Mouse (Mus musculus) lung, embryonic 16.5 days (tissue): Measurements from ENCODE around the gene Ebf1. TPM values are rescaled to one million over a fixed set of nuclear protein-coding genes. Genes with fewer than 3 reads are reported as not detected.

Experiments
- ATAC-seq: fragments of 200-750 bp; cut with Nextera tagmentation; 2 replicates; pipeline ENCODE4 v1.8.0; 2017; ENCODE audit warnings: low read depth, mild to moderate bottlenecking, moderate library complexity
- H3K27ac ChIP-seq: fragments of 300-500 bp; sonication (generic); 2 replicates; pipeline ENCODE4 v1.5.1; 2014; ENCODE audit warnings: mild to moderate bottlenecking, control low read depth, low read length
- H3K27me3 ChIP-seq: fragments of 300-500 bp; sonication (generic); 2 replicates; pipeline ENCODE4 v1.6.1; 2014; ENCODE audit warnings: low read depth, low read length, mixed read lengths; ENCODE audit not compliant: control insufficient read depth, insufficient read depth
- H3K36me3 ChIP-seq: fragments of 300-500 bp; sonication (generic); 2 replicates; pipeline ENCODE4 v1.6.1; 2014; ENCODE audit warnings: low read length; ENCODE audit not compliant: control insufficient read depth, insufficient read depth
- H3K4me1 ChIP-seq: fragments of 300-500 bp; sonication (generic); replicated peaks from 2 replicates; pipeline ENCODE4 v1.6.1; 2014; ENCODE audit warnings: low read length, mixed read lengths; ENCODE audit not compliant: control insufficient read depth, insufficient read depth
- H3K4me2 ChIP-seq: fragments of 300-500 bp; sonication (generic); 2 replicates; pipeline ENCODE4 v1.6.1; 2014; ENCODE audit warnings: low read depth, low read length, control low read depth
- H3K4me3 ChIP-seq: fragments of 300-500 bp; sonication (generic); 2 replicates; pipeline ENCODE4 v1.5.1; 2014; ENCODE audit warnings: mild to moderate bottlenecking, low read length, control low read depth
- H3K9ac ChIP-seq: fragments of 300-500 bp; sonication (generic); 2 replicates; pipeline ENCODE4 v1.6.1; 2014; ENCODE audit warnings: low read length, control low read depth
- H3K9me3 ChIP-seq: fragments of 300-500 bp; sonication (generic); 2 replicates; pipeline ENCODE4 v1.6.1; 2016; ENCODE audit warnings: low read length; ENCODE audit not compliant: control insufficient read depth
- WGBS: fragments of 180-500 bp; shearing (Covaris S2); extraction: QIAGEN DNeasy Blood & Tissue Kit; methylation state at CpG from one replicate; pipeline ENCODE4 v1.1.7; 2014; 5-methylcytosine and 5-hydroxymethylcytosine counted together
- polyA plus RNA-seq: library from polyadenylated mRNA; unstranded; fragments of >200 nt; fragmentation: Nextera tagmentation; extraction: Ambion mirVana; gene quantifications from 2 replicates; pipeline ENCODE4 v1.2.1, GENCODE M21; 2015

The Ebf1 gene
- polyA plus RNA-seq, 1 experiment from 2014 or later: 12.8 TPM

DNA sequence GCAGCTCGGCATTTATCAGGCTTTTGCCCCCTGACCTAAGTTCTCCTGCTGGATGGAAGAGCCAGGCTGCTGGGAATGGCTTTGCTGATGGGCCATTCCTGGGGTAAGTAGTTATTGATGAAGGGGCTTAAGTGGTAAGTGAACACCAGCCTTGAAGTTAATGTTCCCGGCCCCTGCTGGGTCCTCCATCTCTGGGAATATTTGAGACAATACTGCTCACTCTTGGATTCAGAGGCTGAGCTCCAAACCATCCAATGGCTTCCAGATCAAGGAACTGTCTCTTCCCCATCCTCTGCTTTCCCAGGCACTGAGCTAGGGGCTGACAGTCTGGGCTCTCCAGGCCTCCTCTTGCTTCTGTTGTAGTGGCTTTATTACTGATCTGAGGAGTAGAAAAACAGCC lies 116.2 kb downstream of the Ebf1 start:
- Histone ChIP-seq H3K27ac (no peak overlapping the region), H3K9ac (no peak overlapping the region), H3K9me3 (no peaks in the 10 kb centered on the region), H3K27me3 (no peaks in the 10 kb centered on the region), H3K36me3 (no peaks in the 10 kb centered on the region), H3K4me1 (no peaks in the 10 kb centered on the region), H3K4me2 (no peak overlapping the region), H3K4me3 (no peak overlapping the region)
- ATAC-seq: no peak
- WGBS: 51% methylated on average over 2 of the region's 2 CpGs

DNA sequence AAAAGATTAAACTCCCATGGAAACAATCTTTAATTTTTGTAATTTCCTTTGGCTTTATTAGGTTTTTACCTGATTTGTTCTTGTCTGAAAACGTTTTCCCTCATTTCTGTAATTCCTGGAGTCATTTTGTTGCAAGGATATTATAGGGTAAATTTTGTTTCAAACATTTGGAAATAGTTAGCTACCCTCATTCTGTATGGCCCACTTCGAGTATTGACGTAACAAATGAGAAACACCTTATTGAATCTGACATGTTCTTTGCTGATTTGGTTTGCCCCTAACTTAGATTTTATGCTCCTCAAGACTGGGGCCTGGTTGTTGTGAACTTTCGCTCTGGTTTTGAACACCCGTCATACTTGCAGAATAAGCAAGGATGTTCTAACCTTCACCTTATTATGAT lies 120.9 kb downstream of the Ebf1 start:
- Histone ChIP-seq H3K4me2 (no peak overlapping the region), H3K4me3 (no peak overlapping the region), H3K9ac (no peak overlapping the region), H3K36me3 (no peaks in the 10 kb centered on the region), H3K27ac (no peak overlapping the region), H3K9me3 (no peaks in the 10 kb centered on the region), H3K4me1 (peaks cover 5% of the 10 kb centered on the region; the same call in 1 of the 2 replicates), H3K27me3 (peaks cover 6% of the 10 kb centered on the region)
- 82% methylated on average over 5 of the region's 5 CpGs for WGBS
- no peak for ATAC-seq

DNA sequence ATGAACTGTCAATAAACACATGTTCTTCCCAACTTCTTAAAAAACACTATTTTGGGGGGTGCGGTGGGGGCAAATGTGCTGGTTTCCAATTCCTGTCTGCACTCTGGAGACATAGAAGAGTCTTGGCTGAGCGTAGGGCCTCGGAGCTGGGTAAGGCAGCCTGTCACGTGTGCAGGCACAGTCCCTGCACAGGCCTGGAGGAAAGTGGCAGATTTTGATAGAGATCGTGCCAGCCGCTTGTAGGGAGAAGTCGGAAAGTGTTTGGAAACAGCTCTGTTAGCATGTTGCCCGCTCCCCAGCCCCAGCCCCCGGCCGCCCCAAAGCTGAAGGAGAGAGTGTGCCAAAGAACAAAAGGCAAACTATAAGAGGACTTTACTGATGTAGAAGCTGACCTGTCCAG lies 121.7 kb downstream of the Ebf1 start:
- Histone ChIP-seq H3K4me3 (no peak overlapping the region), H3K27me3 (peaks cover 6% of the 10 kb centered on the region), H3K4me2 (no peak overlapping the region), H3K9ac (no peak overlapping the region), H3K27ac (no peak overlapping the region), H3K36me3 (no peaks in the 10 kb centered on the region), H3K9me3 (no peaks in the 10 kb centered on the region), H3K4me1 (peaks cover 5% of the 10 kb centered on the region; the same call in 1 of the 2 replicates)
- 28% methylated on average over 10 of the region's 10 CpGs for WGBS
- ATAC-seq: 0 out of 2 replicates have a peak, but pooled peaks have one; percentile 34

DNA sequence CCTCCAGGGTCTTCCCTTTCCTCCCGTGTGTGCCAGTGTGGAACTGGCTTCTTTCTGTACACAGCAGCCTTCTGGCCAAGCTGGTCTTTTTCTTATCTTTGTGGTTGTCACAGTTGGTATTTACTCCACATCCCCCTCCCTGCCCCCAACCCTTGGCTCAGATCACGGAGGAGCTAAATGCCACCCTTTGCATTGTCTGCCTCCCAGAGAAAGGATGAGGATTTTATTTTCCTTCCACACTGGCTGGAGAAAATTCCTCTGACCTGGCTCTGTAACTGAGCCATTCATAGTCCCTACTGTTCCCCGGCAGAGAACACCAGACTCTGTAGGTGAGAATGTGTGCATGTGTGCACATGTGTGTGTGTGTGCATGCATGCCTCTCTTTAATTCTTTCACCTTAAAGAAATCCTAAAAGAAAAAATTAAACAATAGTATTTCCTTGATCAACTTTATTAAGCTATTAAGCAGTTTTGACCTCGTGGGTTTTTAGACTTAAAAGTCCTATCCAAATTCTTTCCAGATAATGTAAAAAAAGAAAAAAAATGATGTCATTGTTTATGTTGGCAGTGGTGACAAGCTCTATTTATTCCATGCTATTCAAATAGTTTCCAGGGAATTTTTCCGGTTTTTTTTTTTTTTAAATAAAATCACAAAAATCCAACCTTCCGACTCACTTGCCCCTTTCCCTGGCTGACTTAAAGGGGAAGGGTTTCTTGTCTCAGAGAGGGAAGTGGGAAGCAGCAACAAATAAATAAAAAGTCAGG lies 123.3 kb downstream of the Ebf1 start:
- Histone ChIP-seq H3K4me1 (peaks cover 5% of the 10 kb centered on the region; the same call in 1 of the 2 replicates), H3K9ac (no peak overlapping the region), H3K4me3 (0 out of 2 replicates have a peak overlapping the region, but pooled peaks have one; percentile 10), H3K9me3 (no peaks in the 10 kb centered on the region), H3K27me3 (peaks cover 6% of the 10 kb centered on the region), H3K36me3 (no peaks in the 10 kb centered on the region), H3K4me2 (peak overlapping the region; percentile 38), H3K27ac (no peak overlapping the region)
- no peak for ATAC-seq
- 12% methylated on average over 6 of the region's 6 CpGs for WGBS

DNA sequence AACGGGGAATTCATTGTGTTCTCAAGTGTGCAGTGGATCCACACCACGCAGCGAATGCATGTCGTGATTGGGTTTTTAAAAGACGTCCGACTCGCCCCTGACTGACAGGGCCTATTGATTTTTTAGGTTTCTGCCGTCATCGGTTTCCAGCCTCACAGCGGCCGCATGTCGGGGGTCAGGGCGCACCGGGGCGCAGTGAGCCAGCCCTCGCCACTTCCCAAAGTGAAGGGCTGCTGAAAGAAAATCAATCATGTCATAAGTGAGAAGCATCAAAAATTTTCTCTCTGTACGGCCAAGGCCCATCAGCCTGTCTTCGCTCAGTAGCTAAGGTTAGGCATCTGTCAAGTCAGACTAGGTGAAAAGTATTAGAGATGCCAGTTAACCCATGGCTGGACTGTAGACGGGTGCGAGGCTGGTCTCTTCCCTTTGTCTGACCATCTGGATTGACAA lies 124.0 kb downstream of the Ebf1 start:
- Histone ChIP-seq H3K4me1 (peaks cover 5% of the 10 kb centered on the region; the same call in 1 of the 2 replicates), H3K27ac (no peak overlapping the region), H3K4me3 (0 out of 2 replicates have a peak overlapping the region, but pooled peaks have one; percentile 10), H3K9me3 (no peaks in the 10 kb centered on the region), H3K4me2 (peak overlapping the region; percentile 38), H3K36me3 (no peaks in the 10 kb centered on the region), H3K9ac (no peak overlapping the region), H3K27me3 (peaks cover 6% of the 10 kb centered on the region)
- 38% methylated on average over 20 of the region's 20 CpGs for WGBS
- no peak for ATAC-seq

DNA sequence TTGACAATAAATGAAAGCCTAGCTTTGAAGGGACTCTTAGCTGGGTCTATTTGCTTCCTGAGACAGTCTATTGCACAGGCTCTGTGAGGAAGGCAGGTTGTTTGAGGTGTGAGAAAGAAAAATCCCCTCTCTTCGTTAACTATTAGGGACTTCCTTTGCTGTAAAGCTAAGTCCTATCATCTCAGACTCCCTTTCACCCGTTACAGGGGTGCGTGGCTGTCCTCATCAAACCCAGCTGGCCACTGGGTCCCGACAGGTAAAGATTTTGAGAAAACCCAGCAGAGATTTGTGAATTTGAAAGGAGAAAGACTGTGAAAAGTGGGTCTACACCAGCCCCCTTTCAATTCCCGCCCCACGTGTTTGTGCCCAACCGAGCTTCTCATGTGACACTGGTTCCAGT lies 127.3 kb downstream of the Ebf1 start:
- Histone ChIP-seq H3K4me2 (no peak overlapping the region), H3K4me3 (no peak overlapping the region), H3K36me3 (no peaks in the 10 kb centered on the region), H3K27me3 (peaks cover 3% of the 10 kb centered on the region; the same call in 1 of the 2 replicates), H3K9ac (no peak overlapping the region), H3K27ac (no peak overlapping the region), H3K9me3 (no peaks in the 10 kb centered on the region), H3K4me1 (peaks cover 5% of the 10 kb centered on the region; the same call in 1 of the 2 replicates)
- ATAC-seq: no peak
- WGBS: 60% methylated on average over 7 of the region's 7 CpGs

DNA sequence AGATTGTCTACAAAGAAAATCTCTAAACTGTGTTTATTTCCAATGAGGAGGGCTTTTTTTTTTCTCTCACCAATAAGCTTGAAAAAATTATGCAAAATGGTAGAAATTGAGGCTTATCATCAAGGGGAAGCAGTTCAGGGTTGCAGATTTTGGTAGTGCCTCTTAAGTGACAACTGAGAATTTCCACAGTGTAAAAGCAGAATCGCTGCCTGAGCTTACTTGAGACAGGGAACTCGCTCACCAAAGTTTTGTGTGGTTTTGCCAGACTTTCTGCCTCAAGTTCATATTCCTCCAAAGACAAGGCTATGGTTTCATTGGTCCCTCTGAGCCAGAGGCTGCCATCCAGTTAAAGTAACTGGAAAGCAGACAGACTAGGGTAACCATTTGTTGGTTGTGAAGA lies 128.8 kb downstream of the Ebf1 start:
- Histone ChIP-seq H3K4me3 (no peak overlapping the region), H3K36me3 (no peaks in the 10 kb centered on the region), H3K27ac (no peak overlapping the region), H3K9me3 (no peaks in the 10 kb centered on the region), H3K4me1 (peaks cover 2% of the 10 kb centered on the region; the same call in 1 of the 2 replicates), H3K4me2 (no peak overlapping the region), H3K9ac (no peak overlapping the region), H3K27me3 (peaks cover 2% of the 10 kb centered on the region; the same call in 1 of the 2 replicates)
- ATAC-seq: no peak
- WGBS: 81% methylated on average over 2 of the region's 2 CpGs

DNA sequence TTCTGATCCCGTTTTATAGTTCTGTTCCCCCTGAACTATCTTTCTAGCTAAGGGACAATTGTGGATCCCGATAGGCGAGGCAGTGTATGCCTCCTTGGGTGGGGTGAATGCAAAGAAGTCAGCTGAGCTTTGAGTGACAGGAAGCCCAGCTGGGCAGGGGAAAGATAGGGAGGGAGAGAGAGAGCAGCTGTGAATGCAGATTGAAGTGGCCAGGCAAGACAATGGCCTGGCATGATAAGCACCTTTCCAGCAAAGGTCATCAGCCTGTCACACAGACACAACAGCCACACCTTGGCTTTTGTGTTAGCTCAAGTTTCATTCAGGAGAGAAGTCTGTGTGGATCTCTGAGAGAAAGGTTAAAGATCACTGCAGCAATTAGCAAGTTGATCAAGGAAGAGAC lies 129.6 kb downstream of the Ebf1 start:
- 16% methylated on average over 3 of the region's 3 CpGs for WGBS

DNA sequence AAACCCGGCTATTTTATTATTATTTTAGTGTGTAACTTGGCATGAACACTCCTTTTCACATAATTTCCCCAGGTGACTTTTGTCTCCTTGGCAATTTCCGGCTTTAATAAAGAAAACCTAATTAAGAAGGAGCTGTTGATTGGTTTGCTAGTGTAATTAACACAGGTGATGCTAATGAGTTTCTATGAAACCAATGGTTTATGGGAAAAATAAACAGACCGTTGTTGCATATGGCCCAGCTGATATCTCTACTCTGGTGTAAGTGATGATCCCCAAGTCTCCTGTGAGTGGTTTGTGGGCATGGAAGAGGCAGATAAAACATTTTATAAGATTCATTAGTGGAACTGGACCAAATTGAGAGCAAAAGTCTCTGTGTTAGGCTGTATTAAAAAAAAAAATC lies 132.2 kb downstream of the Ebf1 start:
- H3K4me2 ChIP-seq: no peak overlapping the region
- no peaks in the 10 kb centered on the region for H3K36me3 ChIP-seq
- no peak overlapping the region for H3K4me3 ChIP-seq
- no peak for ATAC-seq
- no peaks in the 10 kb centered on the region for H3K9me3 ChIP-seq
- no peak overlapping the region for H3K27ac ChIP-seq
- H3K9ac ChIP-seq: no peak overlapping the region
- WGBS: 72% methylated on average over 3 of the region's 3 CpGs
- H3K27me3 ChIP-seq: no peaks in the 10 kb centered on the region
- H3K4me1 ChIP-seq: no peaks in the 10 kb centered on the region

More for the DNA sequence above, 129.6 kb downstream of the Ebf1 start:
- Histone ChIP-seq H3K27me3 (no peaks in the 10 kb centered on the region), H3K4me1 (no peaks in the 10 kb centered on the region), H3K9me3 (no peaks in the 10 kb centered on the region), H3K27ac (no peak overlapping the region), H3K9ac (no peak overlapping the region), H3K36me3 (no peaks in the 10 kb centered on the region), H3K4me2 (no peak overlapping the region), H3K4me3 (no peak overlapping the region)
- no peak for ATAC-seq
